Mouse (Mus musculus) liver, postnatal 0 days (tissue): ENCODE data around the gene Pip4k2c.
A peak's percentile ranks its signal among the peaks of the same experiment; 100 is the strongest.

Experiments used
- CTCF ChIP-seq: sonication (generic); IDR thresholded peaks from 2 replicates; pipeline ENCODE4 v1.5.1; 2016; ENCODE audit warnings: antibody characterized with exemption, low read depth
- EP300 ChIP-seq: IDR thresholded peaks from 2 replicates; pipeline ENCODE4 v1.6.1; 2016; ENCODE audit warnings: antibody characterized with exemption, low read depth, mild to moderate bottlenecking

GRCm38 (mm10) chr10:127177719-127178118 is 33.7 kb downstream of the Pip4k2c start:
- TF ChIP-seq CTCF (peak; percentile 92), EP300 (no peak)
